Mouse (Mus musculus) neutrophil, adult 83 days (primary cell): ENCODE results near the gene Olfr1170. TPM values are rescaled to one million over a fixed set of nuclear protein-coding genes. Genes with fewer than 3 reads are reported as not detected.

ENCODE experiments used
- total RNA-seq, 2 experiments: library from RNA; stranded (reverse); gene quantifications; one replicate each; pipeline ENCODE4 v1.2.4; 2023

The Olfr1170 gene
- not detected for total RNA-seq

GRCm38 (mm10) chr2:88228234-88228633 is at the start of gene Olfr1170:
TSS of gene Olfr1170 (minus strand) at chr2:88228334.

GRCm38 (mm10) chr2:88181580-88181979 is 46.6 kb downstream of the Olfr1170 start, which contains the start of gene Olfr1168:
TSS of gene Olfr1168 (plus strand) at chr2:88181880.

Other genes starting within 250 kb of the Olfr1170 start
- gene Olfr1158, start 238.2 kb downstream of the Olfr1170 start, total RNA-seq, result not detected
- gene Olfr1160, start 220.1 kb downstream of the Olfr1170 start, total RNA-seq, result not detected
- gene Olfr1161, start 205.6 kb downstream of the Olfr1170 start, total RNA-seq, result not detected
- gene Olfr73, start 190.6 kb downstream of the Olfr1170 start, total RNA-seq, result not detected
- not detected for gene Olfr1162, start 177.2 kb downstream of the Olfr1170 start, total RNA-seq
- not detected for gene Olfr1163, start 156.5 kb downstream of the Olfr1170 start, total RNA-seq
- gene Olfr1164, start 134.4 kb downstream of the Olfr1170 start, total RNA-seq, result not detected
- not detected for gene Olfr1166, start 100.1 kb downstream of the Olfr1170 start, total RNA-seq
- gene Olfr1167, start 73.1 kb downstream of the Olfr1170 start, total RNA-seq, result not detected
- gene Olfr1168, start 46.5 kb downstream of the Olfr1170 start, total RNA-seq, result not detected
- not detected for gene Olfr1173, start 51.5 kb upstream of the Olfr1170 start, total RNA-seq
- gene Olfr1174-ps, start 86.8 kb upstream of the Olfr1170 start, total RNA-seq, result not detected
- not detected for gene Olfr1175-ps, start 98.9 kb upstream of the Olfr1170 start, total RNA-seq
- gene Olfr1176, start 108.4 kb upstream of the Olfr1170 start, total RNA-seq, result not detected
- gene Olfr1177-ps, start 118.2 kb upstream of the Olfr1170 start, total RNA-seq, result not detected
- not detected for gene Olfr1178, start 158.7 kb upstream of the Olfr1170 start, total RNA-seq
- not detected for gene Olfr1179, start 178.1 kb upstream of the Olfr1170 start, total RNA-seq
- not detected for gene Olfr1180, start 190.8 kb upstream of the Olfr1170 start, total RNA-seq
- gene Olfr1181, start 197.8 kb upstream of the Olfr1170 start, total RNA-seq, result not detected
- gene Gm13757, start 220.8 kb upstream of the Olfr1170 start, total RNA-seq, result not detected
- not detected for gene Olfr1183, start 226.5 kb upstream of the Olfr1170 start, total RNA-seq